Mouse (Mus musculus) activated CD4-positive, CD25-positive, alpha-beta regulatory T cell, adult 4 months (primary cell): ENCODE results near the gene D1Ertd622e. TPM values are rescaled to one million over a fixed set of nuclear protein-coding genes. Genes with fewer than 3 reads are reported as not detected.

ENCODE experiments used
- ATAC-seq: one replicate; pipeline ENCODE4 v1.8.0; 2017
- polyA plus RNA-seq, 2 experiments: library from polyadenylated mRNA; unstranded; fragments of 100-300 nt; shearing (Covaris generic); gene quantifications; one replicate each; pipeline ENCODE4 v1.2.1; 2017

The D1Ertd622e gene
- polyA plus RNA-seq, 2 experiments from 2014 or later: 25.0 to 26.6 TPM

DNA sequence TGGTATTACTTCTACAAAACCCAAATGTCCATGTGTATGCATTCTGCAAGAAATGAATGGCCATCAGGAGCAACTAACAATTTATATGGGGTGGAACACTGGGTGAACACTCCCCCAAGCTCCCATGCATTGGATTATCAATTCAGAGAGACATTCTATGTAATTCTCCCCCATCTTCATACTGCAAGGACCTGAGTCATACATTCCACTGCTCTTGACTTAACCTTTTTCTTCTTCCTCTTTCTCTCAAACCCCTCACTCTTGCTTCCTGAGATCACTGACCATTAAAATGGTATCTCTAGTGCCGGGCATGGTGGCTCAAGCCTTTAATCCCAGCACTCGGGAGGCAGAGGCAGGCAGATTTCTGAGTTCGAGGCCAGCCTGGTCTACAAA is 83.9 kb downstream of the D1Ertd622e start:
- ATAC-seq: no peak

DNA sequence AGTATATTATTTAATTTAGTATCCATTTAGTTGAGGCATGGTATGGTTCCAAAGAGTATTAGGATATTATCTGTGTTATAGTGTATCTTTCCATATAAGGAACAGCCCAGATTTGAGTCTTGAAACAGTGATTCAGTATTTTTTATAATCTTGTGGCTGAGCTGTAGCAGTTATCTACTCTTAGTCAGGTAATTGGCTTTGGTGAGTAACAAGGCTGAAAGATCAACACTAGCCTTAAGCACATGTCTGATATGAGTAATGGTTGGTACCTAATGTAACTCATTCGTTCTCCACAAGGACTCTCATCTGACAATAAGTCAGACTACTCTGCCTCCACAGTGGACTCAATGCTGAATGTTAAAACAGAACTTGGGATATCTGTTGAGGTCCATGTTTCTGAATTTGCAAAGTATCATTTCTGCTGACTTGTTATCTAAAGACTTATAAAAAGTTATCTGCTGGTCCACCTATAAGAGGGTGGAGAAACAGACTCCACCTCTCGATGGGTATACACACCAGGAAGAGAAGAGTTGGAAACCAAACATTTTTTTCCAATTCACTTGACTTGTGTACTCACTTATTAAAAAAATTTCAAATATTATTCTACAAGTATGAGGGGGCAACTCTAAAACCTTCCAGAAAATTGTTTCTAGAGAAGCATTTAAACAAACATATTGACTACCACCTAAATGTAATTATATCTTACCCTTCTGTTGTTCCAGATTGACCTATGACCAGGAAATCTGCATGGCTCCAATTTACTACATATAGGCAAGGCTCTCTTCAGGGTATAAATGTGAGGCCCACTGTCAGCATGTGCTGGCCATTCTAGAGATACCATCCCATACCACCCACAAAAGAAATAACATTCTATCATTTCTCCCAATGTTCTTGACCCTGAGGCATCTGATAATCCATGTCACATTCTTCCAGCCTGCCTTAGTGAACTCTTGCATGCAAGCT is 84.5 kb downstream of the D1Ertd622e start:
- no peak for ATAC-seq

DNA sequence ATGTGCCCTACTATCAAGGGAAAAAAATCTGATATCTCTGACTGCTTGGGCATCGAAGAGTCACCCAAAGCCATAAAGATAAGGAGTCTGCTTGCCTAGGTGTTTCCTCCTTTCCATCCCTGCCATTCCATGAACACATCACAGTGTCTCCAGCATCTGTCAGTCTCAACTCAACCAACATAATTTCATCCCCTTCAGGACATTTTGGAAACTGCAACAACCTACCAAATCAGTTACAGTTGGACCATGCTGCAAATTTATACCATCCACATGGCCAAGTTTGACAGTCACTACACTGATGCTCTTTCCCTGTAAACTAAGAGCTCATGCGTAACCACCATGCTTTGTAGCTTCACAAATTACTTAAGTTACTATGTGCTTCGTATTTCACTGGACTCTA is 85.3 kb downstream of the D1Ertd622e start:
- ATAC-seq: no peak

DNA sequence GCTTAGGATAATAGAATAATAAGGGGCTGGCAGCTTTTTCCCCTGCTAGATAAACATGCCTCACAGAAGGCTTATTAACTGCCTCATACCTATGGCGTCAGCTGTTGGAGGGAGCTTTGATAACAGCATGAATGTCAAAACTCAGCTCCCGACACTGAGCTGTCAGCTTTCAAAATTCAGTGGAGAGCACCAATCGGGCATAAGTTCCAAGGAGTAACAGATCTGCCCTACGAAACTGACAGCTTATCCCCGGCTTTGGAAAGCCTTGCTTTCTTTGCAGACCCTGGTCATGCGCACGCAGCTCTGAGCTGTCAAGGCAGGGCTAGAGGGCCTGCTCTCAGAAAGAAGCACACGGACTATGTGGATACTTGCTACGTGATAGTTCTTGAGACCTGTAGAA is 91.1 kb downstream of the D1Ertd622e start:
- ATAC-seq: no peak

DNA sequence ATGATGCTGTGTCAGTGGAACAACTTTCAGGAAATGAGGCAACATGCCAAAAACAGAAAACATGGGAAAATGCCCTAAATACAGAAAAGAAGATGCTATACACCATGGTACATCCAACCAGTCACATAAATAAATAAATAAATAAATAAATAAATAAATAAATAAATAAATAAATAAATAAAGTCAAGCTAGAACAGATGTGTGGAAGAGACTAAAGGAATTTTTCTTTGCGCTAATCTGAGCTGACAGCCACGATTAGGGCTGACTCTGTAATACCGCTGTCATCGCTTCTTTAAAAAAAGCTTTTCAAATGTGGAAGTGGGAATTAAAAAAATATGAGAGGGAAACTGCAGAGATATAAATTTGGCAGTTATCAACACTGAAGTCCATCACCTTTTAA is 93.9 kb downstream of the D1Ertd622e start:
- no peak for ATAC-seq

DNA sequence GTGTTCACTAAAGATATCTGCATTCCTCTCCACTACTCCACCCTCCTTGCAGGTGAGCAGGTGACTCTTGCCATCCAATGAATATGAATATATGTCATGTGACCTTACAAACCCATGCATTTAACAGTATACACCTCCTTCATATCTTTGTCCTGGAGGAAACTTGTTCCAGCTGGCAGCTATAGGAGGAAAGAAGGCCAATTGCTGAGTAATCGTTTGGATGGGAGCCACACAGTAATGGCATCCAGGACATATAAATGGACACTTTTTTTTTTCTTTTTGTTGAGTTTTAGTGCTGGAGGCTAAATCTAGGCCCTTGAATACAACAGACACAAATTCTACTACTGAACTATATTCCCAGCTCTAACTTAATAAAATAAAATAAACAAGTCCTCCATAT is 97.2 kb downstream of the D1Ertd622e start:
- no peak for ATAC-seq

DNA sequence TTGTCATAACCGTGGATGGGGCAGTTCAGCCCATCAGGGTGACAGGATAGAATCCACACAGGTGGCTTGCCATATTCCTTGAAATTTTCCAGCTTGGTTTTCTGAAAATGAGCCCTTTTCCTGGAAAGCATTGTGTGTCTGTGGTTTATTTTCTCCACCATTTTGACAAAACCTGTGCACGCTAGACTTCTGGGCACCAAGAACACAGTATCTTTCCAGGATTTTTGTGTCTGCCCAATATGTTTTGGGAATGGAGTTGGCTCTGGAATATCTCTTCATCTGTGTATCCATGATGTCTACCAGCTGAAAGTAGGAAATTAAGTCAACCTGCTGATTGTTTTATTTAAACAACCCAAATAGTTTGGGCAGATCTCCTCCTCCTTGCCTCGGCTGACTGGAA is 99.0 kb downstream of the D1Ertd622e start:
- ATAC-seq: no peak

Other genes with a start within 250 kb of the D1Ertd622e start
- gene Gin1, start 108.1 kb upstream of the D1Ertd622e start, polyA plus RNA-seq: 10 to 100 TPM; 23.0 to 26.9 TPM
- 10 to 100 TPM; 29.4 to 30.9 TPM for gene Ppip5k2, start 108.3 kb upstream of the D1Ertd622e start, polyA plus RNA-seq